Mouse (Mus musculus): ENCODE results near the gene Dgkb. TPM values are rescaled to one million over a fixed set of nuclear protein-coding genes. Genes with fewer than 3 reads are reported as not detected.
A peak's percentile ranks its signal among the peaks of the same experiment; 100 is the strongest.

The Dgkb gene
- total and polyA plus RNA-seq, 2 experiments from 2014 or later, result 12.3 to 13.6 TPM

- ATAC-seq (ENCODE audit: low FRiP score), result no peak
- Histone ChIP-seq H3K9ac (replicated peaks; ENCODE audit: low read length, poor library complexity, severe bottlenecking) (no peak overlapping the region), H3K4me1 (ENCODE audit: insufficient read depth, low read length) (no peaks in the 10 kb centered on the region), H3K36me3 (ENCODE audit: insufficient read depth, low read length) (no peaks in the 10 kb centered on the region), H3K27ac (ENCODE audit: low read depth, low read length) (no peak overlapping the region), H3K4me3 (ENCODE audit: low read depth, low read length) (no peak overlapping the region), H3K27me3 (ENCODE audit: insufficient read depth, low read length) (no peaks in the 10 kb centered on the region), H3K4me2 (ENCODE audit: low read depth, low read length, poor library complexity, severe bottlenecking) (no peak overlapping the region), H3K9me3 (ENCODE audit: low read length) (no peaks in the 10 kb centered on the region)
- no peak for DNase-seq (ENCODE audit: low spot score)
- TF ChIP-seq CTCF (IDR thresholded peaks at IDR 0.05), result no peak
- WGBS, result 91% methylated on average over 8 of the region's 8 CpGs
Measured at GRCm38 (mm10) chr12:37821052-37821810, 3.7 kb downstream of the Dgkb start.

GRCm38 (mm10) chr12:37880042-37881017, 62.8 kb downstream of the Dgkb start:
- DNase-seq (ENCODE audit: low spot score), result peak; percentile 62
- Histone ChIP-seq H3K4me1 (ENCODE audit: insufficient read depth, low read length) (no peaks in the 10 kb centered on the region), H3K36me3 (ENCODE audit: insufficient read depth, low read length) (no peaks in the 10 kb centered on the region), H3K4me3 (ENCODE audit: low read depth, low read length) (peak overlapping the region; percentile 45), H3K4me2 (ENCODE audit: low read depth, low read length, poor library complexity, severe bottlenecking) (peak overlapping the region; percentile 71), H3K9ac (replicated peaks; ENCODE audit: low read length, poor library complexity, severe bottlenecking) (peak overlapping the region; percentile 44), H3K9me3 (ENCODE audit: low read length) (no peaks in the 10 kb centered on the region), H3K27me3 (ENCODE audit: insufficient read depth, low read length) (no peaks in the 10 kb centered on the region), H3K27ac (ENCODE audit: low read depth, low read length) (peak overlapping the region; percentile 74)
- no peak for TF ChIP-seq CTCF (IDR thresholded peaks at IDR 0.05)
- WGBS, result under 1% methylated on average over 26 of the region's 26 CpGs
- peak; percentile 86 for ATAC-seq (ENCODE audit: low FRiP score)

DNA sequence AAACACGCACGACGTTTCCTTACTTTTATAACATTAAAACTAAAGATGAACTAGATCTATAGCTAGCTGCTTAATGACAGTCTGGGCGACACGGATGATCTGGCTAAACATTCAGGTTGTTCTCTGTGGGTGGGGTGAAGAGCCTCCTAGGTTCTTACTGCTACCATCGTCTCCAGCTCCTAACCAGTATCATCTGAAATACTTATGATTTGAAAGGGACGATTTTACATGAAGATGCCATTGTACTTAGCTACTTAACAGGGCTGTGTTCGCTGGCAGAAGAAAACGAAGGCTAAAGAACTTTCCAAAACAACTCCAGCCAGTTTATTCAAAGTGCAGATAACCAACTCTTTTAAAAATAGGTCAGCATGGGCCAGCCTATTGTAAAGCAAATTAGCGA, 63.9 kb downstream of the Dgkb start:
- TF ChIP-seq CTCF (IDR thresholded peaks at IDR 0.05), result no peak
- ATAC-seq (ENCODE audit: low FRiP score), result no peak

GRCm38 (mm10) chr12:37882796-37883195, 65.3 kb downstream of the Dgkb start:
- Histone ChIP-seq H3K36me3 (ENCODE audit: insufficient read depth, low read length) (no peaks in the 10 kb centered on the region), H3K9me3 (ENCODE audit: low read length) (no peaks in the 10 kb centered on the region), H3K4me1 (ENCODE audit: insufficient read depth, low read length) (no peaks in the 10 kb centered on the region), H3K9ac (replicated peaks; ENCODE audit: low read length, poor library complexity, severe bottlenecking) (no peak overlapping the region), H3K4me3 (ENCODE audit: low read depth, low read length) (no peak overlapping the region), H3K4me2 (ENCODE audit: low read depth, low read length, poor library complexity, severe bottlenecking) (peak overlapping the region; percentile 12; the same call in 1 of the 2 replicates), H3K27ac (ENCODE audit: low read depth, low read length) (no peak overlapping the region), H3K27me3 (ENCODE audit: insufficient read depth, low read length) (no peaks in the 10 kb centered on the region)
- TF ChIP-seq CTCF (IDR thresholded peaks at IDR 0.05), result no peak
- DNase-seq (ENCODE audit: low spot score) (no peak), ATAC-seq (ENCODE audit: low FRiP score) (no peak)
- 70% methylated on average over 1 of the region's 1 CpGs for WGBS

More for the DNA sequence above, 63.9 kb downstream of the Dgkb start:
- no peak for DNase-seq (ENCODE audit: low spot score)
- no peaks in the 10 kb centered on the region for H3K36me3 ChIP-seq (ENCODE audit: insufficient read depth, low read length)
- peak overlapping the region; percentile 45 for H3K4me3 ChIP-seq (ENCODE audit: low read depth, low read length)
- 3% methylated on average over 10 of the region's 10 CpGs for WGBS
- H3K4me1 ChIP-seq (ENCODE audit: insufficient read depth, low read length), result no peaks in the 10 kb centered on the region
- H3K27me3 ChIP-seq (ENCODE audit: insufficient read depth, low read length), result no peaks in the 10 kb centered on the region
- H3K27ac ChIP-seq (ENCODE audit: low read depth, low read length), result no peak overlapping the region
- no peaks in the 10 kb centered on the region for H3K9me3 ChIP-seq (ENCODE audit: low read length)
- peak overlapping the region; percentile 71 for H3K4me2 ChIP-seq (ENCODE audit: low read depth, low read length, poor library complexity, severe bottlenecking)
- H3K9ac ChIP-seq (replicated peaks; ENCODE audit: low read length, poor library complexity, severe bottlenecking), result peak overlapping the region; percentile 44; the same call in 1 of the 2 replicates

DNA sequence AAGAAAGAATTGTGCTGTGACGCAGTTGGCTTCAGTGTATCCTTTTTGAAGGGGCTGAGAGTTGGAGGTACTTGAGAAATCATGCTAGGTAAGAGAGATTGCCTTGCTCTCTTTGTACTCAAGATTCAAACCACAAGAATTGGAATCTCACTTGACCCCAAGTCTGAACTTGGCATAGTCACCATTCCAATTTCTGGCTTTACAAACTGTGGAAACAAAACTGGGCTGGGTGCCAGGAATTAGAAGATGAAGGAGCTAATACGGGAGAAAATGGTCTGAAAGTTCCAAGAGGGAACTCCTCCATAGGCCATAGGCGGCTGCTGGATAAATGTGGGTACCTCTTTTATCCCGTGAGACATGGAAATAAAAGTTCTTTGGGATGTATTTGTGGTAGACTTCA, 66.3 kb downstream of the Dgkb start:
- Histone ChIP-seq H3K4me1 (ENCODE audit: insufficient read depth, low read length) (no peaks in the 10 kb centered on the region), H3K27me3 (ENCODE audit: insufficient read depth, low read length) (no peaks in the 10 kb centered on the region), H3K9me3 (ENCODE audit: low read length) (no peaks in the 10 kb centered on the region), H3K4me3 (ENCODE audit: low read depth, low read length) (no peak overlapping the region), H3K4me2 (ENCODE audit: low read depth, low read length, poor library complexity, severe bottlenecking) (no peak overlapping the region), H3K27ac (ENCODE audit: low read depth, low read length) (no peak overlapping the region), H3K9ac (replicated peaks; ENCODE audit: low read length, poor library complexity, severe bottlenecking) (no peak overlapping the region), H3K36me3 (ENCODE audit: insufficient read depth, low read length) (no peaks in the 10 kb centered on the region)
- WGBS, result 62% methylated on average over 4 of the region's 4 CpGs
- DNase-seq (ENCODE audit: low spot score) (no peak), ATAC-seq (ENCODE audit: low FRiP score) (no peak)
- no peak for TF ChIP-seq CTCF (IDR thresholded peaks at IDR 0.05)

All from midbrain, postnatal 0 days (tissue).